Mouse (Mus musculus): ENCODE data around the gene Polr3gl. TPM values are rescaled to one million over a fixed set of nuclear protein-coding genes. Genes with fewer than 3 reads are reported as not detected.

Gene Polr3gl
- polyA plus RNA-seq, 1 experiment, result 7.5 TPM

- 30% methylated on average over 8 of the region's 8 CpGs for WGBS
- no peak for DNase-seq (ENCODE audit: low read depth, low spot score)
Observed at GRCm38 (mm10) chr3:96575272-96575984, 18.6 kb downstream of the Polr3gl start.

GRCm38 (mm10) chr3:96573611-96574511, 20.1 kb downstream of the Polr3gl start:
- 75% methylated on average over 19 of the region's 19 CpGs for WGBS
- DNase-seq (ENCODE audit: low read depth, low spot score), result no peak

DNA sequence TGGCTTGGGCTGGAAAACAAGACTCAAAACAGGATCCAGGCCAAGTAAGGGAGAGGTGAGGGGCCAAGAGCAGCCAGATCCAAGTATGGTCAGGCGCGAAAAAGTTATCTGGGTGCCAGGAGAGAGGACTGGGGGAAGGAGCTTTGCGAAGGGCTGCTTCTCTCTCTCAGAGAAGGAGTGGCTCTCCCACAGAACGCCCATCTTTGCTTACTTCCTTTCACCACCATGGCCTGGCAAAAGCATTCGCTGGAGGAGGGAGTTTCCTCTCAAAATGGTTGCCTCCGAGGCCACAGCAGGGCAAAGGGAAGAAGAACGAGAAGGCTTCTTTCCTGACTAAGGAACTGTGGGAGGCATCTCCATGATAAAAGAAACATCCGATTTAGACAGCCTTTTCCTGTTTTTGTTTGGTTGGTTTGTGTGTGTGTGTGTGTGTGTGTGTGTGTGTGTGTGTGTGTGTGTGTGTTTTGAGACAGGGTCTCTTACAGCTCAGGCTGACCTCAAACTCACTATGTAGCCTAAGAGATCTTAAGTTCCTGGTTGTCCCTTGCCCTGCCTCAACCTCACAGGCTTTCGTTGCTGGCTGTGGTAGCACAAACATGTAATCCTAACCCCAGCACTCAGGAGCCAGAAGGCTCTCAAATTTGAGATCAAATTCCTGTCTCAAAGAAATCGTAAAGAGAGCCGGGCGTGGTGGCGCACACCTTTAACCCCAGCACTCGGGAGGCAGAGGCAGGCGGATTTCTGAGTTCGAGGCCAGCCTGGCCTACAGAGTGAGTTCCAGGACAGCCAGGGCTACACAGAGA, 21.9 kb downstream of the Polr3gl start:
- WGBS, result 39% methylated on average over 16 of the region's 16 CpGs
- no peak for DNase-seq (ENCODE audit: low read depth, low spot score)

- DNase-seq (ENCODE audit: low read depth, low spot score), result no peak
- WGBS, result 28% methylated on average over 2 of the region's 2 CpGs
Observed at GRCm38 (mm10) chr3:96571336-96571735, 22.6 kb downstream of the Polr3gl start.

- 65% methylated on average over 7 of the region's 7 CpGs for WGBS
- DNase-seq (ENCODE audit: low read depth, low spot score), result no peak
Observed at GRCm38 (mm10) chr3:96570643-96571042, 23.3 kb downstream of the Polr3gl start.

GRCm38 (mm10) chr3:96569966-96570605, 23.9 kb downstream of the Polr3gl start:
- WGBS, result 95% methylated on average over 11 of the region's 11 CpGs
- no peak for DNase-seq (ENCODE audit: low read depth, low spot score)

DNA sequence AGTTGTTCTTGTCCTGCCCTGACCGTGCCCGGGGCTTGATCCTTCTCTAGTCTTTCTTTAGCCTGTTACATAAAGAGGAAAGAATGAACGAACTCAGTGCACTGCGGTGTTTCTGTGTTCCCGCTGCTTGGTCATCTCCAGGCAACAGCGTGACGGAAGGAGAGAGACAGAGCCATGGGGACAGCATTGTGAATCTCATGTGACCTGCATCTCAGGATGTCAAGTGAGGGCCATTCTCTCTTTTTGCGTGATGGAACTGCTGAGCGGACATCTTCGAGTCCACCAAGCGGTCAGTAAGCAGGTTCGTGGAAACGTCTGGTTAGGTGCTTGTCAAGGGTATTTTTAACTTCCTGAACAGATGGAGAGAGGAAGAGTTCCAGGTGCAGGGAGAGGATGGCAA, 24.5 kb downstream of the Polr3gl start:
- DNase-seq (ENCODE audit: low read depth, low spot score), result no peak
- 91% methylated on average over 13 of the region's 13 CpGs for WGBS

DNA sequence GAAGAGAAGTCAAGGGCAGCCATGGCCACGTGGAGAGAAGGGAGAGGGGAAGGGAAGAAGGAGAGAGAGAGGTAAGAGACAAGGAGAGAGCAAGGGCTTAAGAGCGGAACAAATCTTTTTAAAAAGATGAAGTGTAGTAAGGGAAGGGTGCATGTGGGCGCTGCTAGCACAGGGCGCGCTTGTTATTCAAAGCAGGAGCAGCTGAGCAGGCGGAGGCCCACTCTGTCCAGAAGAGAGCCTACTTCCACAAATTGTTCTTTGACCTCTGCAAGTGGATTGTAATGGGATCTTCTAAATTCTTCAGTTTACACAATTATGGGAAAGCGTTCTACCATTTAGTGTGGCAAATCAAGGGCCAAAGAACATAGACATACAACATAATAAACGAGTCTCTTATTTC, 25.4 kb downstream of the Polr3gl start:
- 90% methylated on average over 8 of the region's 8 CpGs for WGBS

GRCm38 (mm10) chr3:96566661-96567450, 27.1 kb downstream of the Polr3gl start:
- no peak for DNase-seq (ENCODE audit: low read depth, low spot score)
- WGBS, result 39% methylated on average over 8 of the region's 8 CpGs

More for the DNA sequence above, 25.4 kb downstream of the Polr3gl start:
- no peak for DNase-seq (ENCODE audit: low read depth, low spot score)

- DNase-seq (ENCODE audit: low read depth, low spot score), result no peak
- WGBS, result 69% methylated on average over 3 of the region's 3 CpGs
Observed at GRCm38 (mm10) chr3:96565105-96565504, 28.9 kb downstream of the Polr3gl start.

DNA sequence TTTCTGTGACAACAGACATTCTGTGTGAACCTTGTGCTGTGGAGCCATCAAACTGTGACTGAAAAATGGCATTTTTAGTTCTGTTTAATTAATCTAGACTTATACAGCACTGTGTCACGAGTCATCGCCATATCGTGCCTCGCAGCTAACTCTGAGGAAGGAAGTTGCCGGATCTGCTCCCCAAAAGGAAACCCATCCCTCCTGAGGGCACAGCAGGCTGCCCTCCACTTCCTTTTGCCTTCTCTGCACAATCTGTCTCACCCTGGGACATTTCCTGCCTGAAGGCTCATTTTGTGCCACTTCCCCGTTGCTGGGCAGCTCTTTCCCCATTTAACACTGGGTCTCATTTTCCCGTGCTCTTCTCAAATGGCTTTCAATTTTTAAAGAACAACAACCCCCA, 29.3 kb downstream of the Polr3gl start:
- no peak for DNase-seq (ENCODE audit: low read depth, low spot score)

DNA sequence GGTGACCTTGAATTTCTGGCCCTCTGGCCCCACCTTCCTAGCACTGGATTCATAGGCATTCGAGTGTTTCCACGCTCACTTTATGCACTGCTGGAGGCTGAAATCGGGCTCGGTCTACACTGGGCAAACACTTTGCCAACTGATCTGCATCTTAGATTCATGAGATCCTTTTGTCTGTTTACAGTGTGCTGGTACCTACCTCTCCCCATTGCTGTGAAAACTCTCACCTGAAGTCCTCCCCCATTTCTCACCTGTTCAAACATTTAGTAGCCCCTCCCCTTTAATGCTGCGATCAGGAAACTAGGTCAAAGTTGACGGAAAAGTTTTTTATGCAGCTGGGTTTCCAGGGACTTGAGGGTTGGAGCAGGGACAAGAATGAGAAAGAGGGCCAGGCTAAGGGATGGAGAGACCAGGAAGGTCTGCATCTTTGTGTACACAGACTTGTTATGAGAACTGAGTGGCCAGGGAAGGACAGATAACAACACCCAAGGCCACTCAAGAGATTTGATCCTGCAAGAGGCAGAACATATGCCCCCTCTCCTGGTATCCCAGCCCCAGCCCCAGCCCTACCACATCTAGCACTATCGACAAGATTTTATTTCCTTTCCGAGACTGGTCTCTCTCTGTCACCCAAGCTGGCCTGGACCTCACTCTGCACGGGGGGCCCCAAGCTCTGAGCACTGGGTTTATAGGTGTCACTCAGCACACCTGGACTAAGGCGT, 29.9 kb downstream of the Polr3gl start:
- WGBS, result 7% methylated on average over 10 of the region's 10 CpGs
- DNase-seq (ENCODE audit: low read depth, low spot score), result no peak

More for the DNA sequence above, 29.3 kb downstream of the Polr3gl start:
- 18% methylated on average over 7 of the region's 7 CpGs for WGBS

- WGBS, result 65% methylated on average over 8 of the region's 8 CpGs
- no peak for DNase-seq (ENCODE audit: low read depth, low spot score)
Observed at GRCm38 (mm10) chr3:96563267-96563666, 30.7 kb downstream of the Polr3gl start.

DNA sequence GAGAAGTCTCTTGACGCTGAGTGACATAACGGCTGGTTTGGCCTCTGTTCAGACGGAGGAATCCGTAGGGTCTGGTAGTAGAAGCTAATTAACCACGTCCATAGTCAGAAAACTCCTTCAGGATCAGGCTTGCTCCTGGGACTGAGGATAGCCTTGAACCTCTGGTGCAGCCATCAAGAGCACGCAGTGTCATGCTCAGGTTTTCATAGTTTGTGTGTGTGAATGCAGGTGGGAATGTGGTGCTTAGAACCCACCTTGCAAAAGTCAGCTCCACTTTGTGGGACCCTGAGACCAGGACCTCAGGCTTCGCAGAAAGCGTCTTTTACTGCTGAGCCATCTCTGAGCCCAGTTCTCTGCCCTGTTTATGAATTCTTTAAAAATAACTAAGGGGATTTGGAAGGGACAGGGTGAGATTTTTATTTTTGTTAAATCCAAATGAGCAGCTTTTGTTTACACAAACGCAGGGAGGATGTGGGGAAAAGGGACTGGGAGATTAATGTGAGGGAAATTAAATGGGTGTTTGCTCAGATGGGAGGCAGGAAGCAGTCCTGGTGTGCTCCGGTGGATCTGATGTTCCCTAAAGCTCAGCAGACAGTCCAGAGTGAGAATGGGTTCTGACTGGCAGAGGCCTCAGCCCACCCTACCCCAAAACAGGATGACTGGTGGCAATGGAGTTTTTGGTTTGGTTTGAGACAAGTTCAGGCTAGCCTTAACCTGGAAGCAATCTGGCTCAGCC, 31.9 kb downstream of the Polr3gl start:
- 11% methylated on average over 10 of the region's 10 CpGs for WGBS

GRCm38 (mm10) chr3:96560881-96561668, 32.9 kb downstream of the Polr3gl start:
- DNase-seq (ENCODE audit: low read depth, low spot score), result no peak
- WGBS, result 5% methylated on average over 9 of the region's 9 CpGs

More for the DNA sequence above, 31.9 kb downstream of the Polr3gl start:
- DNase-seq (ENCODE audit: low read depth, low spot score), result no peak

DNA sequence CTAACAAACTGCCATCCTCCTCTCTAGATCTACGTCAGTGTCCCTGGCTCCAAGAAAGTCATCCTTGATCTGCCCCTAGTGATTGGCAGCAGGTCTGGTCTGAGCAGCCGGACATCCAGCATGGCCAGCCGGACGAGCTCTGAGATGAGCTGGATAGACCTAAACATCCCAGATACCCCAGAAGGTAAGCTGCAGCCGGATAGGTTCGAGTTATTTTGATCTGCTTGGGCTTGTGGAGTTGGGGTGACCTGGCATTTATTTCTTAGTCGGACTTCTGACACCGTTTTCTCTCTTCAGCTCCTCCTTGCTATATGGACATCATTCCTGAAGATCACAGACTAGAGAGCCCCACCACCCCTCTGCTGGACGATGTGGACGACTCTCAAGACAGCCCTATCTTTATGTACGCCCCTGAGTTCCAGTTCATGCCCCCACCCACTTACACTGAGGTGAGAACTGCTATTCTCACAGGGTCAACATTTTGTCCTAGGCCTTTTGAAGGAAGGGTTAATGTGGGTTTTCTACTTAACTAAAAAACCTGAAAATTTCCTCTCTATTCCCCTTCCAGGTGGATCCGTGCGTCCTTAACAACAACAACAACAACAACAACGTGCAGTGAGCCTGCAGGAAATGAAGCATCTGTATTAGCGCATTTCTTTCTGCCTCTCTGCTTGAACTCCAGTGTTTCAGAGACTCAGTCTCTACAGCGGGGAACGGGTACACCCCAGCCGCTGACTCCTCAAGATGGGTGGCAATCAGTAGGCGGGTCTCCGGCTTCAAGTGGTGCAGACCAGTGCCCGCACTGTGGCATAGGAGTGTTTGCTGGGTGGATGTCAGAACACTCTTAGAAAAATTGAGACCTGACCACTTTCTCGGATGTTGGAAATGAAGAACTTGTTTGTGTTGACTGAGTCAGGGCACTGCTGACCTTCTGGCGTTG, 33.8 kb downstream of the Polr3gl start:
- under 1% methylated on average over 23 of the region's 23 CpGs for WGBS

More for the DNA sequence above, 33.8 kb downstream of the Polr3gl start:
- DNase-seq (ENCODE audit: low read depth, low spot score), result no peak
